Mouse (Mus musculus) natural killer cell, adult 2 months (primary cell): Measurements from ENCODE around the gene Syngap1.
A peak's percentile ranks its signal among the peaks of the same experiment; 100 is the strongest.
"Not testable (repeated sequence)": the region's sequence is repeated elsewhere in the genome, so short reads cannot be mapped to it uniquely, and the experiment has no call there.

ENCODE experiments used
- DNase-seq, 2 experiments: peaks; one replicate each; pipeline ENCODE4 v3.0.0; 2022; ENCODE audit warnings: low spot score in 2 of 2

The Syngap1 gene

GRCm38 (mm10) chr17:26953726-26954125, 12.7 kb downstream of the Syngap1 start:
- DNase-seq: no peak

GRCm38 (mm10) chr17:26956309-26956708, 15.3 kb downstream of the Syngap1 start:
- DNase-seq: no peak

DNA sequence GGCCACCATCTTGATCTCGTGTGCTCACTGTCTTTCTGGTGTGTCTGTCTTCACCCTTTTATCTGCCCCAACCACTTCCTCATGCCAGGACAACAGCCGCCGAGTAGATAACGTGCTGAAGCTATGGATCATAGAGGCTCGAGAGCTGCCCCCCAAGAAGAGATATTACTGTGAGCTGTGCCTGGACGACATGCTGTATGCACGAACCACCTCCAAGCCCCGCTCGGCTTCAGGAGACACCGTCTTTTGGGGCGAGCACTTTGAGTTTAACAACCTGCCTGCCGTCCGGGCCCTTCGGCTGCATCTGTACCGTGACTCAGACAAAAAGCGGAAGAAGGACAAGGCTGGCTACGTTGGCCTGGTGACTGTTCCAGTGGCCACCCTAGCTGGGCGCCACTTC, 15.8 kb downstream of the Syngap1 start:
- DNase-seq: no peak

DNA sequence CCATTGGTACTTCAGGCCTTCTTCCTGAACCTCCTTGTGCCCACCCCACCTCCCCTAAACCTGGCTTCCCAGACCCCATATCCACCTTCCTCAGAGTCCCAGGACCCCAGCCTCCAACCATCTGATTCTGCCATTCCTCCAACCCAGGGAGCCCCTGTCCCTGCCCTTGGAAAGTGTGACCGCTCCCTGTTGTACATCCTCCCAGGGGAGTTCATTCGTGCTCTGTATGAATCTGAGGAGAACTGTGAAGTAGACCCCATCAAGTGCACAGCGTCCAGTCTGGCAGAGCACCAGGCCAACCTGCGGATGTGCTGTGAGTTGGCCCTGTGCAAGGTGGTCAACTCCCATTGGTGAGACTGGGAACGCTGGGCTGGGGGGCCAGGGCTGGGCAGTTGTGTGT, 16.8 kb downstream of the Syngap1 start:
- DNase-seq: no peak

- no peak for DNase-seq
Measured at GRCm38 (mm10) chr17:26958880-26959279, 17.8 kb downstream of the Syngap1 start.

- DNase-seq: no peak
Measured at GRCm38 (mm10) chr17:26959815-26960214, 18.8 kb downstream of the Syngap1 start.

- no peak for DNase-seq
Measured at GRCm38 (mm10) chr17:26961572-26962240, 20.7 kb downstream of the Syngap1 start.

DNA sequence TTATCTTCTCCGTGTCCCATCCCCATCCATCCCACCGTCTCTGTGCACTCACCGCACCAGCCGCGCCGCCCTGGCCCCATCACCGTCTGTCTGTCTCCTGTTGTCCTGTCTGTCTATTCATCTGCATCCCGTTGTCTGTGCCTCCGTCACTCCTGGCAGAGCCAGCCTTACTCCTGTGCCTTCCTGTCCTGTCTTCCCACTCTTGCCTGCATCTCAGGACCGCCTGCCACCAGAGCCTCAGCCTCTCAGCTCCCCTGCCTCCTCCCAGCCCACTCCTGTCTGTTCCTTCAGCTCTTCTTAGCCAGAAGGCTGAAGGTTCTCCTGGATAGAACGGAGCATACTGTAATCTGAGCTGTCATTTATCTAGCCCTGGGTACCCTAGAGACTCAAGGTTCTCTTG, 25.9 kb downstream of the Syngap1 start:
- no peak for DNase-seq

DNA sequence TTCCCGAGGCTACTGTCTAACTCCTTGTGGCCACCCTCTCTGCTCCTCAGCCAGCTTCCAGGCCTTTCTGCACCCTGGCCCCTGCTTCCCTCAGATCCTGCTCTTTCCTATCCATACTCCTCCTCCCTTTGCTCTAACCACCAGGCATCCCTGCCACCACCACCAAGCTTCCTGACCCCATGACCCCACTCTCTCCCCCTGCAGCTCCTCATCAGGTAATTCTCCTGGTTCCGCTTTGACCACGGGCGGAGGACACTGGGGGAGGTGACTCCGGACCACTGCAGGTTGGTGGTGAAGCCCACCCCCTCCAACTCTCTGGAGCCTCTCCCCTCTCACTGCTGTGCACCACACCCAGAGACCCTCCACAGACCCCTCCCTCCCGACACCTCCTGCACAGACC, 26.4 kb downstream of the Syngap1 start:
- no peak for DNase-seq

- DNase-seq: no peak
Measured at GRCm38 (mm10) chr17:26968200-26968611, 27.2 kb downstream of the Syngap1 start.

GRCm38 (mm10) chr17:26969257-26969656, 28.2 kb downstream of the Syngap1 start:
- no peak for DNase-seq

- no peak for DNase-seq
Measured at GRCm38 (mm10) chr17:26970221-26970620, 29.2 kb downstream of the Syngap1 start.

DNA sequence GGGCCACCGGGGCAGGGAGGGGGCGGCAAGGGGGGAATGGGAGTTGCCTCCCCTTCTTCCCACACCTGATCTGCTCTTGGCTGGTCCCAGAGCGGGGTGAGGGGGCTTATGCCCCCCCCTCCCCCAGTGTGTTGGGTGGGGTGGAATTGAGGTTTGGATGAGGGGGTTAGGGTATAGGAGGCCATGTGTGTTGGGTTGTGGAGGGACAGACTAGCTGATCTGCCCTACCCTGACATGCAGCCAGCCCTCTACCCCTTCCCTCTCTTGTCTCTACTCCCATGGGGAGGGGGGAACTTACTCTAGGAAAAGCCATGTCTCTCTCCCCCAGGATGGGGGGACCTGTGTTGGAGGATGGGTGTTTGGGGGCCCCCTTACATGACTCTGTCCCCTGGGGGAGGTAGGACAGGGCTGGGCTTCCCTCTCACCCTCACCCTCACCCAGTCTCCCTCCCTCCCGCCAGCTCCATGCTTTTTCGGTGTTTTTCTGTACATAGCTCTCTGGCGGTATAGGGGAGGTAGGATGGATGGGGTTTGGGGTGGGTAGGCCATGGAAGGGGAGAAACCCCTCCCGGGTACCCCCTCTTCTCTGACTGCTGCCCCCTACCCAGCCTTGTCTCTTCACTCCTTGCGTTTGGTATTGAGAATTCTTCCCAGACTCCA, 30.3 kb downstream of the Syngap1 start:
- no peak for DNase-seq

- DNase-seq: no peak
Measured at GRCm38 (mm10) chr17:26972107-26972506, 31.1 kb downstream of the Syngap1 start.

- DNase-seq: peak; percentile 93 to 95
Measured at GRCm38 (mm10) chr17:26972703-26973574, 31.9 kb downstream of the Syngap1 start, which contains the start of gene Zbtb9. Gene Zbtb9, plus strand, starts transcription at chr17:26973167.

GRCm38 (mm10) chr17:26974547-26974946, 33.5 kb downstream of the Syngap1 start:
- DNase-seq: no peak

GRCm38 (mm10) chr17:26975415-26975814, 34.4 kb downstream of the Syngap1 start:
- DNase-seq: no peak

DNA sequence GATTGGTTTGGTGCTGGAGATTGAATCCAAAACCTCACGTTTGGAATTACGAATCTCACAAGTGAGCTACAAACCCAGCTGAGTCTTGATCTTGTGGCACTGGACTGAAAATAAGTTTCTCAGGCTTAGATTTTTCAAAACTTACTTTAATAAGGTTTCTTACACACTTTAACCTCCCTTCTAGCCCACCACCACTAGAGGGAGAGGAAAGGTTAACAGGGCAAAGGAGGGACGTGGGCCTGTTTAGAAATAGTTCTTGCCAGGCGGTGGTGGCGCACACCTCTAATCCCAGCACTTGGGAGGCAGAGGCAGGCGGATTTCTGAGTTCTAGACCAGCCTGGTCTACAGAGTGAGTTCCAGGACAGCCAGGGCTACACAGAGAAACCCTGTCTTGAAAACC, 36.3 kb downstream of the Syngap1 start:
- DNase-seq: not testable (repeated sequence)

GRCm38 (mm10) chr17:26979426-26979825, 38.4 kb downstream of the Syngap1 start:
- peak in 1 of 2 experiments; percentile 70 for DNase-seq

- no peak for DNase-seq
Measured at GRCm38 (mm10) chr17:26981050-26981449, 40.0 kb downstream of the Syngap1 start.

DNA sequence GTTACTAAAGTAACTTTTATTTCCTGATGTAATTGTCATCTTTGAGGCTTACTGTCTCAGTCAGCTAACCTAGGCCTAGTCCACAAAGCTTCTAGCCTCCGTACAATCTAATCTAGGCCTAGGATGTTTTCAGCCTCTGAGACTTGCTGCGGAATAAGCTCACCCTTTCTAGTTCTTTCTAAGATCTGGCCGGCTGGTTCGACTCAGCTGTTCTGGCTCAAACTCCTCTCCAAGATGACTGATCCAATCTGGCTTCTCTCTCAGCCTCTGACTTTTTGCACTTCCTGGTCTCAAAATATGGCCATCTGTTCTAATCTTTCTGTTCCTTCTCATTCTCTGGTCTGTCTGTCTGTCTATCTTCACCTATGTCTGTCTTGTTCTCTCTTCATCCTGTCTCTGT, 42.3 kb downstream of the Syngap1 start:
- no peak for DNase-seq

GRCm38 (mm10) chr17:26985503-26986179, 44.6 kb downstream of the Syngap1 start:
- DNase-seq: no peak
